In genomic region chr1:186926950-186927316, GRCm38 (mm10) we compare ENCODE assay signal across 20 mouse cellular contexts. TPM values are rescaled to one million over a fixed set of nuclear protein-coding genes. Genes with fewer than 3 reads are reported as not detected.
"Had no signal": no experiment of that assay in that cellular context is flagged by ENCODE, and none has a peak within 500 bp of the region (broad histone marks: within the 10 kb centered on the region; RNA-seq: fewer than 3 reads in every experiment).

No protein-coding gene starts in this region.

- H3K4me2 ChIP-seq: liver, embryonic 13.5 days; neural tube, embryonic 13.5 days; stomach, embryonic 15.5 days had no signal

- DNase-seq: kidney, adult 2 months; kidney, postnatal 10 days; kidney, postnatal 36 days; layer of hippocampus, postnatal 36 days; liver, embryonic 13.5 days; lung, adult 2 months; lung, postnatal 14 days; lung, postnatal 4 days; right cerebral cortex, postnatal 25 days; spleen, adult 18-20 months; thymus, adult 2 months; thymus, postnatal 14 days; thymus, postnatal 4 days had no signal

- H3K9me3 ChIP-seq: liver, embryonic 13.5 days; neural tube, embryonic 13.5 days; stomach, embryonic 15.5 days had no signal

- H3K27ac ChIP-seq: left cerebral cortex, adult 2 months; liver, embryonic 13.5 days; neural tube, embryonic 13.5 days; stomach, embryonic 15.5 days had no signal

- H3K36me3 ChIP-seq: liver, embryonic 13.5 days; neural tube, embryonic 13.5 days; stomach, embryonic 15.5 days had no signal

- H3K4me3 ChIP-seq: left cerebral cortex, adult 2 months; liver, embryonic 13.5 days; myocyte; neural tube, embryonic 13.5 days; stomach, embryonic 15.5 days had no signal

- H3K4me1 ChIP-seq: liver, embryonic 13.5 days; stomach, embryonic 15.5 days had no signal

- H3K9ac ChIP-seq: liver, embryonic 13.5 days; neural tube, embryonic 13.5 days; stomach, embryonic 15.5 days had no signal

- H3K27me3 ChIP-seq: liver, embryonic 13.5 days; stomach, embryonic 15.5 days had no signal

RNA-seq across cellular contexts. Expression of gene D1Pas1, which starts 40.3 kb away (rescaled TPM):
- polyA plus RNA-seq: kidney, embryonic 14.5 days; liver, adult 2 months; liver, embryonic 13.5 days; liver, embryonic 16.5 days; lung, adult 2 months; myocyte; thymus, adult 2 months had no signal
